Mouse (Mus musculus) ES-Bruce4 (cell line): ENCODE measurements around the gene Lzts2.

Experiments
- CTCF ChIP-seq: IDR thresholded peaks from one replicate; pipeline ENCODE4 v1.8.1; 2011; ENCODE audit warnings: low read depth, low read length
- EP300 ChIP-seq: IDR thresholded peaks from 2 replicates; pipeline ENCODE4 v1.6.1; 2011; ENCODE audit warnings: low read depth, low read length; ENCODE audit not compliant: insufficient read depth
- POLR2A ChIP-seq: IDR thresholded peaks from one replicate; pipeline ENCODE4 v1.8.1; 2011; ENCODE audit warnings: low read length; ENCODE audit not compliant: insufficient read depth

GRCm38 (mm10) chr19:45067170-45067569 is 53.0 kb downstream of the Lzts2 start:
- TF ChIP-seq EP300 (no peak), POLR2A (no peak), CTCF (no peak)
